Mouse (Mus musculus): ENCODE results near the gene Myod1.

Myod1 gene

DNA sequence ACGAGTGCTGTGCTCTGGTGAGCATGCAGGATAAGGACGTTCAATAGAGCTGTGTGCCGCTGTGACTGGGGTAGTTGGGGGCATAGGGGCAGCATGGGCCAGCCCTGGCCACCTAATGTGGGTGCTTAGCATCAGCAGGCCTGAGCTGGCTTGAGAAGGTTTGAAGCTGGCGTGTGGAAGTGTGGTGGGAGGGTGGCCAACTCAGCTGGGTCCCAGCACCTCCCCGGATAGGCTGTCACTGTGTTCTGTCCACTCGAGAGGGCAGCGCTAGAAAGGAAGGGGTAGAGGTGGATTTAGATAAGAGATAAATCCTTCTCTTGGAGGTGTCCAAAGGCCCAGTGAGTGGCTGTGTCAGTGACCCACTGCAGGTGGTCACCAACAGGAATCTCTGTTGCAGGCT, 41.2 kb downstream of the Myod1 start:
- DNase-seq (ENCODE audit: low spot score): no peak

DNA sequence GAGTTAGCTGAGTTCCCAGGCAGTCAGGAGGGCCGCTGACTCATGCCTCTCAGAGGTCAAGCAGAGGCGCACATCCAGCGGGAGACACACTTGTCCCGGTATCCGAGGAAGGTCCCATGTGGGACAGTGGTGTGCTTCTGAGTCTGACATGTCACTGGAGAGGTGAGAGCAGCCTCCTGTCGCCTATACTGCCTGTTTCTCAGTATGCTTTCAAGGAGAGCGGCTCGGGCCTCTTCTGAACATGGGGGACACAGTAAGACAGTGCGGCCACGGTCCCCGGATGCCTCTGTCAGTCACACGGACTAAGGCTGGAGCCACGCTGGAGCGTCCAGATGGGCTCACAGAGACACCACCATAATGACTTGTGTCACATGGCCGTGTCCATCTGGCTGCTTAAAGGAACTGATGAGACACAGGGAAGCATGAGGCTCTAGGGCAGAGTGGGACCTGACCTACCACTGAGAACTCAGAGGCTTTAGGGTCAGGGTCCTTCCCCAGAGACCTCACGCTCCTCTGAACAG, 41.9 kb downstream of the Myod1 start:
- no peak for DNase-seq (ENCODE audit: low spot score)

DNA sequence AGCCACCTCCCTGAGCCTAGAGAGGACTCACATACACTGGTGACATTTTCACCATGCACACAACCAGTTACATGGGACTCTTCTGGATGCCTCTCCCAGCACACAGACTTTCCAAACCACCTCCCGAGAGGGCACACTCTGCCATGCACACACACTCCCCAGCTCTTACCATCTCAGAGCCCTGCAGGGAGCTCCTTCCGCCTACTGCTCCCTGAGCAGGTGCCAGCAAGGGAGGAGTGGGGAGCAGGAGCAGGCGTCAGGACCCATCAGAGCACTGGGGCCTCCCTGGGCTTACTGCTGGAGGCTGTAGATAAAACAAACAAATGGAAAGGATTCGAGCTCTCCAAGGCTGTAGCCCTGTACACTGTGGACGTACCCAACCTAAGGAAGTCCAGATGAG, 45.3 kb downstream of the Myod1 start:
- DNase-seq (ENCODE audit: low spot score): no peak

DNA sequence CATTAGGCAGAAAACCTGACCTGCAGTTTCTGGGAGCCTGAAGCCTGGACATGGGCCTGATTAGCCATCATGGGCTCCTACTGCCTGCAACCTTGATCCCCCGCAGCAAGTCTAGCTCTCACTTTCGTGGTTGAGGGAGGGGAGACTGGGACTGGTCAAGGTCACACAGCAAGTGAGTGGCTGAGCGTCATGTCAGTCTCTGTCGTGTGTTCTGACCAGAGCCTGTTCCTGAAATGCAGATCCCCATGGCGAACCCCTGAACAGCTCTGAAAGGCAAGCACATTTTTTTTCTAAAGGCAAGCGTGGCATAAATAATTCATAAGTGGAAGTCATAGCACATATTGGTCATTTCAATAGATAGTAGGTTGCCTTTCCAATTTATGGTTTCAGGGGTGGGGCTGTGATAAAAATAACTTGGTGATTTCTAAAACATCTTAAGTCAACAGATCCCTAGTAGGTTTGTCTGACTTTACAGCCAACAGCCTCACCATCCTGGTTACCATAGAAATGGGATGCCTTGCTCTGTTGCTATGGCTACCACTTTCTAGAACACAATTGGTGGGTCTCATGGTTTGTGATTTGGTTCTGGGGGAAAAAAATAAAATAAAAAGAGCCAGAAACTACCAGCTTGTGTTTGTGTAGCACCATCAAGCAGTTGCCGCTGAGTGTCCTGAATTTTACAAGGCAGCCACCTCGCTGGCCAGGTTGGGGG, 45.9 kb downstream of the Myod1 start:
- no peak for DNase-seq (ENCODE audit: low spot score)

DNA sequence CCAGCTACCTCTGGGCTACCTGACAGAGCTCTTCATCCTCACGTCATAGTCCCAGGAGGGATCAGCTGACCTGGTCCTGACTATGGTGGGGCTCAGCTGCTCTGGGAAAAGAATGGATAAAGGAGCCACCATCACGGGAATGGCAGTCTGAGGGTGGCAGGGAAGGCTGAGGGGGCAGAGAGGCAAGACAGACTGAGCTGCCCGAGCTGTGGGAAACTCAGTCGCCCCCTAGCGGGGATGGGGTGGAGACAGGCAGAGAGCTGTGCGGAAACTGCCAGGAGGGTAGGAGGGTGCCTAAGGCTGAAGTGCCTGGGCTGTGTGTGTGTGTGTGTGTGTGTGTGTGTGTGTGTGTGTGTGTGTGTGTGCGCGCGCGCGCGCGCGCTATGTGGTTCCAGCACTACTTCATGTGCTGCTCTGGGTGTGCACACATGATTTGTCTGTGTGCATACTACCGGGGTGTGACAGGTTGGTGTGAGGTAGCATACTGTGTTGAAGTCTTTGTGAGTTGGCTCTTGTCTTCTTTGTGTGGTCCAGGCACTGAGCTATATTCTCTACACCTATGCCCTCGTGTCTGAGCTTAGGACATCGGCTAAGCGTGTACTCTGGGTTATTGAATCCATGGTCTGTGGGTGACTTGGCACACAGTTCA, 46.6 kb downstream of the Myod1 start:
- DNase-seq (ENCODE audit: low spot score): no peak

DNA sequence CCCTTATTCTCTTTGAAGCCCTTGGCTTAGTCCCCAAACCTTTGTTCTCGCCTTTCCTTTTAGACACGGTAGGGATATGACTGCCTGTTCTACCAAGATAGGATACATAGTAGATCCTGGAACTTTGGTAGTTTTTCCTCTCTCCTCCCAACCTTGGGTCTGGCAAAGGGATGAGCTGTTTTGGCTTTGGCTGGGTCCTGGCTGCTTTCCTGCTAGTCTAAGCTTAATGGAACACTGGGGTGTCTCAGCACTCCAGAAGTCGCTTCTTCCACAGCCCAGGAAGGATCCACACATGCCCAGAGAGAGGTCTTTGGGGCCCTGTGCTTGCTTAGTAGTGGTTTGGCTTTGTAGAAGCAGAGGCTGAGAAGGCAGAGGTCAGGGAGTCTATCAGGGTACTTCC, 47.7 kb downstream of the Myod1 start:
- DNase-seq (ENCODE audit: low spot score): no peak

DNA sequence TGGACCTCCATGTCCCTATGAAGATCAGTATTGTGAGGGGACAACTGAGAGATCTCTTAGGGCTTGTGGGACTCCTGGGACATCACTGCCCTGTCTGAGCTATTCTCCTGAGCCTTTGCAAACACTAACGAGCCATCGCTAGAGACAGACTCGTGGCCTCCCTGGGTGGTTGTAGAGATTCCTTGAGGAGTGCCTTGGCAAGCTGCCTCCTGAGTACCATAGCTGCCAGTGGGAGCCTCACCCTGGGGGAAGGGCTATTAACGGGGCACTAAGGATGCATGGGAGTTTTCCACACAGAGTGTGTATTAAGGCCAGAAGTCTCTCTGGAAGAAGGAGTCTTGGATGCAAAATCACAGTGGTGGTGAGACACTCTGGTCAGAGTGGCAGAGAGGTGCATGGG, 48.7 kb downstream of the Myod1 start:
- no peak for DNase-seq (ENCODE audit: low spot score)

Data from testis, postnatal 14 days (tissue).